Mouse (Mus musculus): ENCODE measurements around the gene Mkrn1.

DNA sequence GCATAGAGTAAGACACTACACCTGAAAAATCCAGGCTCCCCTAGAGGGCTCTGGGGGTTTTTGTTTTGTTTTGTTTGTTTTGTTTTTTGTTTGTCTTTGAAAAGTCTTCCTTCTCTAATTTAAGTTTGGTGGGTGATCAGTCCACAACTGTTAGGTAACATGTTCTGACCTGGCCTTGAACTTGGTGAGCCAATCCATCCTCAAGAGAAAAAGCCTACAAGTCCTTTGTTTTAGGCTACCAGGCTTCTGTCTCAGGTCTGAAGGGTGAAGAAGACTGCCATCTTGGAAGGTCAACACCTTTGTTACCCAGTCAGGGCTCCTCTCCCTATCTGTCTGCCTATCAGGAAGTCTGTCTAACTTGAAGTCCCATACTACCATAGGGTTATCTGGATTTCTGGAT, 13.4 kb upstream of the Mkrn1 start:
- TF ChIP-seq CTCF (IDR thresholded peaks at IDR 0.05; ENCODE audit: low read depth) (no peak), EP300 (IDR thresholded peaks at IDR 0.05; ENCODE audit: low read depth) (no peak)
